Mouse (Mus musculus): Measurements from ENCODE around the gene 4430402I18Rik. TPM values are rescaled to one million over a fixed set of nuclear protein-coding genes. Genes with fewer than 3 reads are reported as not detected.

4430402I18Rik gene
- polyA plus RNA-seq, 1 experiment from 2014 or later, result 3.6 TPM

GRCm38 (mm10) chr19:28863626-28864025, 104.0 kb downstream of the 4430402I18Rik start:
- no peak for ATAC-seq (ENCODE audit: insufficient number of reproducible peaks, low FRiP score, low TSS enrichment, low read depth)
- Histone ChIP-seq H3K36me3 (no peaks in the 10 kb centered on the region), H3K4me3 (replicated peaks) (no peak overlapping the region), H3K4me2 (replicated peaks) (no peak overlapping the region), H3K9ac (no peak overlapping the region), H3K9me3 (replicated peaks) (no peaks in the 10 kb centered on the region), H3K27ac (replicated peaks) (no peak overlapping the region), H3K27me3 (no peaks in the 10 kb centered on the region), H3K4me1 (no peaks in the 10 kb centered on the region)
- 86% methylated on average over 10 of the region's 10 CpGs for WGBS

GRCm38 (mm10) chr19:28860246-28860645, 107.4 kb downstream of the 4430402I18Rik start:
- no peak for ATAC-seq (ENCODE audit: insufficient number of reproducible peaks, low FRiP score, low TSS enrichment, low read depth)
- H3K4me2 ChIP-seq (replicated peaks), result no peak overlapping the region
- no peaks in the 10 kb centered on the region for H3K36me3 ChIP-seq
- no peaks in the 10 kb centered on the region for H3K9me3 ChIP-seq (replicated peaks)
- H3K4me1 ChIP-seq, result no peaks in the 10 kb centered on the region
- no peaks in the 10 kb centered on the region for H3K27me3 ChIP-seq
- 87% methylated on average over 2 of the region's 2 CpGs for WGBS
- H3K27ac ChIP-seq (replicated peaks), result no peak overlapping the region
- no peak overlapping the region for H3K4me3 ChIP-seq (replicated peaks)
- H3K9ac ChIP-seq, result no peak overlapping the region

- Histone ChIP-seq H3K4me1 (no peaks in the 10 kb centered on the region), H3K4me3 (replicated peaks) (no peak overlapping the region), H3K36me3 (no peaks in the 10 kb centered on the region), H3K9me3 (replicated peaks) (no peaks in the 10 kb centered on the region), H3K4me2 (replicated peaks) (no peak overlapping the region), H3K9ac (no peak overlapping the region), H3K27ac (replicated peaks) (no peak overlapping the region), H3K27me3 (no peaks in the 10 kb centered on the region)
- no peak for ATAC-seq (ENCODE audit: insufficient number of reproducible peaks, low FRiP score, low TSS enrichment, low read depth)
- WGBS, result 73% methylated on average over 1 of the region's 1 CpGs
Measured at GRCm38 (mm10) chr19:28854831-28855230, 112.8 kb downstream of the 4430402I18Rik start.

- Histone ChIP-seq H3K36me3 (no peaks in the 10 kb centered on the region), H3K4me1 (no peaks in the 10 kb centered on the region), H3K9ac (no peak overlapping the region), H3K4me2 (replicated peaks) (no peak overlapping the region), H3K27ac (replicated peaks) (no peak overlapping the region), H3K27me3 (no peaks in the 10 kb centered on the region), H3K9me3 (replicated peaks) (no peaks in the 10 kb centered on the region), H3K4me3 (replicated peaks) (no peak overlapping the region)
- ATAC-seq (ENCODE audit: insufficient number of reproducible peaks, low FRiP score, low TSS enrichment, low read depth), result no peak
- WGBS, result 87% methylated on average over 3 of the region's 3 CpGs
Measured at GRCm38 (mm10) chr19:28852001-28852400, 115.6 kb downstream of the 4430402I18Rik start.

GRCm38 (mm10) chr19:28850510-28850909, 117.1 kb downstream of the 4430402I18Rik start:
- WGBS, result 72% methylated on average over 3 of the region's 3 CpGs
- no peak overlapping the region for H3K27ac ChIP-seq (replicated peaks)

GRCm38 (mm10) chr19:28844946-28845710, 122.5 kb downstream of the 4430402I18Rik start:
- no peaks in the 10 kb centered on the region for H3K36me3 ChIP-seq
- H3K9me3 ChIP-seq (replicated peaks), result no peaks in the 10 kb centered on the region
- H3K4me2 ChIP-seq (replicated peaks), result no peak overlapping the region
- no peaks in the 10 kb centered on the region for H3K4me1 ChIP-seq
- H3K9ac ChIP-seq, result no peak overlapping the region
- WGBS, result 53% methylated on average over 8 of the region's 8 CpGs
- no peak for ATAC-seq (ENCODE audit: insufficient number of reproducible peaks, low FRiP score, low TSS enrichment, low read depth)
- H3K27ac ChIP-seq (replicated peaks), result no peak overlapping the region
- no peaks in the 10 kb centered on the region for H3K27me3 ChIP-seq
- H3K4me3 ChIP-seq (replicated peaks), result no peak overlapping the region

More at GRCm38 (mm10) chr19:28850510-28850909, 117.1 kb downstream of the 4430402I18Rik start:
- H3K9ac ChIP-seq, result no peak overlapping the region
- H3K4me3 ChIP-seq (replicated peaks), result no peak overlapping the region
- H3K4me2 ChIP-seq (replicated peaks), result no peak overlapping the region
- H3K27me3 ChIP-seq, result no peaks in the 10 kb centered on the region
- no peaks in the 10 kb centered on the region for H3K4me1 ChIP-seq
- ATAC-seq (ENCODE audit: insufficient number of reproducible peaks, low FRiP score, low TSS enrichment, low read depth), result no peak
- H3K36me3 ChIP-seq, result no peaks in the 10 kb centered on the region
- H3K9me3 ChIP-seq (replicated peaks), result no peaks in the 10 kb centered on the region

Other genes starting within 250 kb of the 4430402I18Rik start
- 2.1 and 2.2 TPM in 2 replicates for gene Slc1a1, start 132.8 kb downstream of the 4430402I18Rik start, polyA plus RNA-seq (2015; fragmentation: Nextera tagmentation; extraction: Ambion mirVana)
- 7.3 and 9.1 TPM in 2 replicates for gene Plpp6, start 3.8 kb downstream of the 4430402I18Rik start, polyA plus RNA-seq (2015; fragmentation: Nextera tagmentation; extraction: Ambion mirVana)
- 37.1 and 38.6 TPM in 2 replicates for gene Cdc37l1, start 22.6 kb upstream of the 4430402I18Rik start, polyA plus RNA-seq (2015; fragmentation: Nextera tagmentation; extraction: Ambion mirVana)
- gene Ak3, start 80.2 kb upstream of the 4430402I18Rik start, polyA plus RNA-seq (2015; fragmentation: Nextera tagmentation; extraction: Ambion mirVana), result 85.3 and 88.0 TPM in 2 replicates
- 47.1 and 48.3 TPM in 2 replicates for gene Rcl1, start 133.6 kb upstream of the 4430402I18Rik start, polyA plus RNA-seq (2015; fragmentation: Nextera tagmentation; extraction: Ambion mirVana)